Mouse (Mus musculus) liver, embryonic 15.5 days (tissue): ENCODE results near the gene Usp24. TPM values are rescaled to one million over a fixed set of nuclear protein-coding genes. Genes with fewer than 3 reads are reported as not detected.

Experiments
- polyA plus RNA-seq: library from polyadenylated mRNA; unstranded; fragments of >200 nt; fragmentation: Nextera tagmentation; extraction: Ambion mirVana; gene quantifications from 2 replicates; pipeline ENCODE4 v1.2.1, GENCODE M21; 2015

Gene Usp24
- polyA plus RNA-seq, 1 experiment from 2014 or later, result 5.1 TPM

Other genes starting within 250 kb of the Usp24 start
- gene Pcsk9, start 148.1 kb downstream of the Usp24 start, polyA plus RNA-seq, result 84.5 and 101 TPM in 2 replicates
- gene Bsnd, start 176.1 kb downstream of the Usp24 start, polyA plus RNA-seq, result not detected in 2 replicates
- 7.8 and 10.4 TPM in 2 replicates for gene Dhcr24, start 244.8 kb downstream of the Usp24 start, polyA plus RNA-seq